Mouse (Mus musculus) liver, adult 2 months (tissue): ENCODE measurements around the gene Tcf7l1. TPM values are rescaled to one million over a fixed set of nuclear protein-coding genes. Genes with fewer than 3 reads are reported as not detected.

Experiments
- DNase-seq: peaks from one replicate; pipeline ENCODE4 v3.0.0-alpha.2; 2011; ENCODE audit warnings: low read depth, low spot score; ENCODE audit errors: extremely low read depth
- H3K27ac ChIP-seq: fragments of 200-500 bp; replicated peaks from 2 replicates; pipeline ENCODE4 v1.5.1; 2012; ENCODE audit warnings: low read depth, mild to moderate bottlenecking, control low read depth, inconsistent platforms, low read length; ENCODE audit not compliant: insufficient read depth
- H3K27me3 ChIP-seq: fragments of 200-500 bp; 2 replicates; pipeline ENCODE4 v1.6.1; 2012; ENCODE audit warnings: mild to moderate bottlenecking, moderate library complexity, low read length, inconsistent platforms; ENCODE audit not compliant: control insufficient read depth, insufficient read depth
- H3K36me3 ChIP-seq: fragments of 200-500 bp; 2 replicates; pipeline ENCODE4 v1.6.1; 2012; ENCODE audit warnings: low read length, inconsistent platforms; ENCODE audit not compliant: control insufficient read depth, insufficient read depth
- H3K4me1 ChIP-seq: fragments of 200-500 bp; 2 replicates; pipeline ENCODE4 v1.6.1; 2011; ENCODE audit warnings: low read length; ENCODE audit not compliant: control insufficient read depth, insufficient read depth
- H3K4me3 ChIP-seq: fragments of 200-500 bp; 2 replicates; pipeline ENCODE4 v1.5.1; 2011; ENCODE audit warnings: low read depth, mild to moderate bottlenecking, control low read depth, low read length, moderate library complexity; ENCODE audit not compliant: insufficient read depth
- H3K79me2 ChIP-seq: fragments of 200-500 bp; 2 replicates; pipeline ENCODE4 v1.6.1; 2012; ENCODE audit warnings: inconsistent platforms, mild to moderate bottlenecking, low read length, moderate library complexity; ENCODE audit not compliant: control insufficient read depth, insufficient read depth
- H3K9ac ChIP-seq: fragments of 200-500 bp; 2 replicates; pipeline ENCODE4 v1.6.1; 2012; ENCODE audit warnings: low read depth, mild to moderate bottlenecking, control low read depth, inconsistent platforms, low read length
- CTCF ChIP-seq: fragments of 200-500 bp; IDR thresholded peaks from 2 replicates; pipeline ENCODE4 v1.5.1; 2011; ENCODE audit warnings: low read depth, low read length, control low read depth
- POLR2A ChIP-seq: fragments of 200-500 bp; IDR thresholded peaks from 2 replicates; pipeline ENCODE4 v1.6.1; 2011; ENCODE audit warnings: low read length, control low read depth; ENCODE audit not compliant: insufficient read depth; ENCODE audit errors: extremely low read depth
- WGBS: fragments of 180-500 bp; shearing (Covaris S2); methylation state at CpG from one replicate; pipeline ENCODE4 v1.1.7; 2018; 5-methylcytosine and 5-hydroxymethylcytosine counted together
- polyA plus RNA-seq: library from polyadenylated mRNA; depleted of rRNA; stranded (reverse); fragments of >200 nt; gene quantifications from 2 replicates; pipeline ENCODE4 v1.2.3, GENCODE M21; 2012
- total RNA-seq: library from RNA; depleted of rRNA; stranded (reverse); fragments of >200 nt; gene quantifications from 2 replicates; pipeline ENCODE4 v1.2.3, GENCODE M21; 2014

The Tcf7l1 gene
- total and polyA plus RNA-seq, 2 experiments, result 0.92 to 6.9 TPM

- Histone ChIP-seq H3K79me2 (peaks cover 5% of the 10 kb centered on the region; the same call in 1 of the 2 replicates), H3K36me3 (peaks cover 70% of the 10 kb centered on the region), H3K9ac (no peak overlapping the region), H3K4me1 (peaks cover 29% of the 10 kb centered on the region), H3K27me3 (no peaks in the 10 kb centered on the region), H3K4me3 (no peak overlapping the region), H3K27ac (no peak overlapping the region)
- TF ChIP-seq CTCF (no peak), POLR2A (no peak)
- WGBS, result 26% methylated on average over 4 of the region's 4 CpGs
- no peak for DNase-seq
These were observed 178.8 kb downstream of the Tcf7l1 start for GRCm38 (mm10) chr6:72610261-72610660.

GRCm38 (mm10) chr6:72608662-72609184 is 180.3 kb downstream of the Tcf7l1 start:
- no peaks in the 10 kb centered on the region for H3K27me3 ChIP-seq
- H3K27ac ChIP-seq, result 0 out of 2 replicates have a peak overlapping the region, but pooled peaks have one; percentile 18
- TF ChIP-seq POLR2A, result no peak
- TF ChIP-seq CTCF, result no peak
- 81% methylated on average over 4 of the region's 4 CpGs for WGBS
- no peak for DNase-seq
- no peak overlapping the region for H3K9ac ChIP-seq
- H3K36me3 ChIP-seq, result peaks cover 81% of the 10 kb centered on the region
- H3K79me2 ChIP-seq, result peaks cover 5% of the 10 kb centered on the region; the same call in 1 of the 2 replicates
- H3K4me1 ChIP-seq, result peaks cover 26% of the 10 kb centered on the region
- H3K4me3 ChIP-seq, result no peak overlapping the region

GRCm38 (mm10) chr6:72607676-72608075 is 181.4 kb downstream of the Tcf7l1 start:
- Histone ChIP-seq H3K27ac (peak overlapping the region; percentile 42), H3K79me2 (peaks cover 3% of the 10 kb centered on the region; the same call in 1 of the 2 replicates), H3K36me3 (peaks cover 81% of the 10 kb centered on the region), H3K4me3 (no peak overlapping the region), H3K4me1 (peaks cover 20% of the 10 kb centered on the region), H3K27me3 (no peaks in the 10 kb centered on the region), H3K9ac (no peak overlapping the region)
- TF ChIP-seq POLR2A (no peak), CTCF (no peak)
- 23% methylated on average over 5 of the region's 5 CpGs for WGBS
- DNase-seq, result peak; percentile 82

GRCm38 (mm10) chr6:72607060-72607459 is 182.0 kb downstream of the Tcf7l1 start:
- 53% methylated on average over 4 of the region's 4 CpGs for WGBS
- no peak overlapping the region for H3K27ac ChIP-seq
- DNase-seq, result no peak
- no peak for TF ChIP-seq POLR2A
- H3K9ac ChIP-seq, result no peak overlapping the region
- H3K4me3 ChIP-seq, result no peak overlapping the region
- peaks cover 3% of the 10 kb centered on the region; the same call in 1 of the 2 replicates for H3K79me2 ChIP-seq
- H3K4me1 ChIP-seq, result peaks cover 20% of the 10 kb centered on the region
- H3K27me3 ChIP-seq, result no peaks in the 10 kb centered on the region
- peaks cover 83% of the 10 kb centered on the region for H3K36me3 ChIP-seq

- Histone ChIP-seq H3K36me3 (peaks cover 61% of the 10 kb centered on the region), H3K27ac (no peak overlapping the region), H3K79me2 (peaks cover 3% of the 10 kb centered on the region; the same call in 1 of the 2 replicates), H3K27me3 (no peaks in the 10 kb centered on the region), H3K4me1 (peaks cover 18% of the 10 kb centered on the region), H3K9ac (no peak overlapping the region), H3K4me3 (no peak overlapping the region)
- TF ChIP-seq POLR2A, result no peak
- no peak for TF ChIP-seq CTCF
- no peak for DNase-seq
- WGBS, result 92% methylated on average over 2 of the region's 2 CpGs
These were observed 185.0 kb downstream of the Tcf7l1 start for GRCm38 (mm10) chr6:72604066-72604465.

GRCm38 (mm10) chr6:72601732-72602131 is 187.3 kb downstream of the Tcf7l1 start:
- H3K9ac ChIP-seq, result no peak overlapping the region
- 14% methylated on average over 1 of the region's 1 CpGs for WGBS

More at GRCm38 (mm10) chr6:72601732-72602131, 187.3 kb downstream of the Tcf7l1 start:
- Histone ChIP-seq H3K36me3 (peaks cover 46% of the 10 kb centered on the region), H3K79me2 (peaks cover 3% of the 10 kb centered on the region; the same call in 1 of the 2 replicates), H3K4me3 (no peak overlapping the region), H3K27ac (no peak overlapping the region; the same call in 1 of the 2 replicates), H3K27me3 (no peaks in the 10 kb centered on the region), H3K4me1 (peaks cover 15% of the 10 kb centered on the region)
- peak; percentile 83 for DNase-seq
- TF ChIP-seq CTCF (peak; percentile 94), POLR2A (no peak)
